Mouse (Mus musculus) T-helper 1 cell (primary cell): ENCODE measurements around the gene Myo1a.

ENCODE experiments used
- in situ Hi-C: fragments of 300-600 bp; cut with MboI, MseI; formaldehyde crosslinking; loops from one replicate; pipeline ENCODE4 v1.15.1; 2025; ENCODE audit warnings: high pct_unique_total_duplicates

The Myo1a gene

GRCm38 (mm10) chr10:127721671-127722418 lies 16.9 kb downstream of the Myo1a start:
- in situ Hi-C loops, result no loop called here

- in situ Hi-C loops, result no loop called here
These were observed 19.2 kb downstream of the Myo1a start, which contains the start of gene Tac2 for GRCm38 (mm10) chr10:127724178-127724577. TSS of gene Tac2 (plus strand) at chr10:127724478.

- in situ Hi-C loops, result no loop called here
These were observed 20.2 kb downstream of the Myo1a start for GRCm38 (mm10) chr10:127725136-127725535.

- in situ Hi-C loops, result no loop called here
These were observed 23.5 kb downstream of the Myo1a start for GRCm38 (mm10) chr10:127728437-127728836.

- in situ Hi-C loops, result no loop called here
These were observed 25.4 kb downstream of the Myo1a start for GRCm38 (mm10) chr10:127730285-127730932.

GRCm38 (mm10) chr10:127730933-127731310 lies 26.0 kb downstream of the Myo1a start:
- in situ Hi-C loops, result no loop called here

GRCm38 (mm10) chr10:127731397-127731796 lies 26.4 kb downstream of the Myo1a start:
- in situ Hi-C loops, result no loop called here

- in situ Hi-C loops, result no loop called here
These were observed 29.5 kb downstream of the Myo1a start for GRCm38 (mm10) chr10:127734434-127734833.

- in situ Hi-C loops, result loop anchor here (5.0 kb wide), 1 partner anchor 59 kb away; no protein-coding TSS in a partner anchor
These were observed 31.3 kb downstream of the Myo1a start for GRCm38 (mm10) chr10:127736266-127736665.

- in situ Hi-C loops, result loop anchor here (5.0 kb wide), 1 partner anchor 60 kb away; no protein-coding TSS in a partner anchor
These were observed 31.9 kb downstream of the Myo1a start for GRCm38 (mm10) chr10:127736916-127737315.

- in situ Hi-C loops, result loop anchor here (5.0 kb wide), 1 partner anchor 60 kb away; no protein-coding TSS in a partner anchor
These were observed 32.6 kb downstream of the Myo1a start for GRCm38 (mm10) chr10:127737552-127737951.

- in situ Hi-C loops, result loop anchor here (5.0 kb wide), 1 partner anchor 61 kb away; no protein-coding TSS in a partner anchor
These were observed 33.3 kb downstream of the Myo1a start for GRCm38 (mm10) chr10:127738151-127738882.

- in situ Hi-C loops, result loop anchor here (5.0 kb wide), 1 partner anchor 62 kb away; no protein-coding TSS in a partner anchor
These were observed 34.2 kb downstream of the Myo1a start, which contains the start of gene Zbtb39 for GRCm38 (mm10) chr10:127739083-127739660. TSS of gene Zbtb39 (plus strand) at chr10:127739538.

- in situ Hi-C loops, result loop anchor here (5.0 kb wide), 1 partner anchor 62 kb away; no protein-coding TSS in a partner anchor
These were observed 34.7 kb downstream of the Myo1a start for GRCm38 (mm10) chr10:127739661-127740161.

GRCm38 (mm10) chr10:127744661-127745060 lies 39.7 kb downstream of the Myo1a start:
- in situ Hi-C loops, result no loop called here

- in situ Hi-C loops, result no loop called here
These were observed 40.9 kb downstream of the Myo1a start for GRCm38 (mm10) chr10:127745886-127746285.

- in situ Hi-C loops, result no loop called here
These were observed 42.3 kb downstream of the Myo1a start for GRCm38 (mm10) chr10:127747254-127747653.

GRCm38 (mm10) chr10:127748847-127749612 lies 44.1 kb downstream of the Myo1a start:
- in situ Hi-C loops, result no loop called here

GRCm38 (mm10) chr10:127750136-127750777 lies 45.3 kb downstream of the Myo1a start:
- in situ Hi-C loops, result no loop called here

- in situ Hi-C loops, result no loop called here
These were observed 46.6 kb downstream of the Myo1a start, which contains the start of gene Gpr182 for GRCm38 (mm10) chr10:127751548-127751947. TSS of gene Gpr182 (minus strand) at chr10:127751732.
